Mouse (Mus musculus): Measurements from ENCODE around the gene Cdk1.

DNA sequence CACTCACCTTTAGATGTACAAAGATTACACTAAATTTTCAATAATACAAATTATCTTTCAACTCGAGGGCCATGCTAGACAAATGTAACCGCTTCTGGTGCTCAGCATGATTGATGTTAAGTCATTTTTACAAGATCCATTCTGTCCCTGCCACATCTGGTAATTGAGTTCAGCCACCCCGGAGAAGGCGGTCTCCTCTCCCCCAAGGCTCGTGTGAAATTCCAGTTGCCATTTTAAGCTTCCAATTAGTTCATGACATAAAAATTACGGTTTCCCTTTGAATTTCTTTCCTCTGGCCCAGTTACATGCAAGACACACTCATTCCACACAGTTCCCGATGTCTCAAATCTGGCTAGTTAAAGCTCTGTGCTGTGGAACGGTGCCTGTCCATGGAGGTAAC is 38.8 kb downstream of the Cdk1 start:
- TF ChIP-seq POLR2A (IDR thresholded peaks at IDR 0.05; ENCODE audit: insufficient read depth, low read depth, low read length) (no peak), CTCF (IDR thresholded peaks at IDR 0.05; ENCODE audit: insufficient read depth, low read depth, low read length) (no peak)

Data from olfactory bulb, adult 2 months (tissue).